Mouse (Mus musculus) monocyte, adult 5-6 weeks (primary cell): ENCODE measurements around the gene Dnm2. TPM values are rescaled to one million over a fixed set of nuclear protein-coding genes. Genes with fewer than 3 reads are reported as not detected.
"Not testable (repeated sequence)": the region's sequence is repeated elsewhere in the genome, so short reads cannot be mapped to it uniquely, and the experiment has no call there.

Experiments
- ATAC-seq: fragments of 153-309, 156-312 bp; replicated peaks from 2 replicates; pipeline ENCODE4 v1.8.0; 2017; ENCODE audit warnings: mild to moderate bottlenecking; ENCODE audit not compliant: low TSS enrichment, insufficient number of reproducible peaks, severe bottlenecking, poor library complexity, low FRiP score
- total RNA-seq: library from RNA; stranded (forward); fragments of 200-1000, 200-491, 200-594 nt; gene quantifications from 3 replicates; pipeline ENCODE4 v1.2.3, GENCODE M21; 2017

Gene Dnm2
- total RNA-seq, 1 experiment from 2014 or later: 178 TPM

DNA sequence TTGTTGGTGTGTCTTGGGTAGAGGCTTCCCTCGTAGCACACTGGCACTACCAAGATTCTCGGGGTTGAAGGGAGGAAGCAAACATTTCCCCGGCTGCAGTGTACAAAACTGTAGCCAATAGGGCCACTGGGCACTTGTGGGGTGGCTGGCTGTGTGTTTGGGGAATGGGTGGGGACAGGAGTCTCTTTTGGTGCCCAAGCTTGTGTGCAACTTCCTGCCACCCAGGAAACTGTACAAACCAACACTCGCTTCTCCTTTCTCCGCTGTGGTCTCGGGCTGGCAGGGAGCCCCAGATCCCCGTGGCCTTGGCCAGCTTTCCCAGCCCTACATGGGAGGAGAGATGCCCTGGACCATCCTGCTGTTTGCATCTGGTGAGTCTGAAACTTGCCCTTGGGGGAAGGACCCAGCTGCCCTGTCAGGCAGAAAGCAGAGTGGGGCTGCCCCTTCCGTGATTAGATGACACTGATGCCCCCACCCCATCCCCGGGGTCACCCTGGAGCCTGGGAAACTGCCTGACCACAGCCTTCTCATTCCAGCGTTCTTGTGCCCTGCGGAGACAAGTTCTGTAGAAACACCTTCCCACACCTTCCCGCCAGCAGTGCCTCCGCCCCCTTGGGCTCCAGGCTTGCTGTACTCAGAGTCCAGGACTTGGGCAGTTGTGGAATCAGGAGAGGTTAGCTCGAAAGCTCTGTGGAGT is 101.4 kb downstream of the Dnm2 start, which contains the start of gene AB124611:
Gene AB124611 (plus strand): TSS at position 240 of the 697 bp plus-strand sequence.
- ATAC-seq: peak; percentile 94

DNA sequence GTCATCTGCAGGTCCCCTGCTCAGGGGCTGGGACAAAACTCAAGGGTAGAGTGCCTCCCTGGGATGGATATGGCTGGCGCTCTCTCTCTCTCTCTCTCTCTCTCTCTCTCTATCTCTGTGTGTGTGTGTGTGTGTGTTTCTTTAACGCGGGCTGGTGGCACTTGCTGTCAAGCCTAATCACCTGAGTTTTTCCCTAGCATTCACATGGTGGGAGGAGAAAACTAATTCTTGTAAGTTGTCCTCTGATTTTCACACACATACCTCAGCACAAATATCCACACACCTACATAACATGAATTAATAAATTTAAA is 101.9 kb downstream of the Dnm2 start:
- ATAC-seq: no peak

DNA sequence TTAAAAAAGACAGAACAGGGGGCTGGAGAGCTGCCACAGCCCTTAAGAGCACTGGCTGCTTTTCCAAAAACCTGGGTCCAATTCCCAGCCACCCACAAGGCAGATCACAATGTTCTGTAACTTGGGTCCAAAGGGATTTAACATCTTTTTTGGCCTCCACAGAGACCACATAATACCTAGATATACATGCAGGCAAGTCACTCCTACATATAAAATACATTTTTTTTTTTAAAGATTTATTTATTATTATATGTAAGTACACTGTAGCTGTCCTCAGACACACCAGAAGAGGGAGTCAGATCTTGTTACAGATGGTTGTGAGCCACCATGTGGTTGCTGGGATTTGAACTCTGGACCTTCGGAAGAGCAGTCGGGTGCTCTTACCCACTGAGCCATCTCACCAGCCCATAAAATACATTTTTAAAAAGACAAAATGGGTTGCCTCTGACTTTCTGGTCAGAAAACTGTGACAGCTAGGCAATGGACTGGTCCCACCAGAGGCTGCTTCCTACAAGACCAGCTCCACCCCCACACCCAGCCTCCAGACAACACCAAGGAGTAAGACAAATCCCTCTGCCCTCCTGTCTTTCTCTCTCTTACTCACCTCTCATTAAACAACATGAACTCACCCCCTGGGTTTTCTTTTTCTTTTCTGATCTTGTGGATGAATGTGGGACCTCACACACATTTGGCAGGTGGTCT is 102.5 kb downstream of the Dnm2 start:
- ATAC-seq: no peak

DNA sequence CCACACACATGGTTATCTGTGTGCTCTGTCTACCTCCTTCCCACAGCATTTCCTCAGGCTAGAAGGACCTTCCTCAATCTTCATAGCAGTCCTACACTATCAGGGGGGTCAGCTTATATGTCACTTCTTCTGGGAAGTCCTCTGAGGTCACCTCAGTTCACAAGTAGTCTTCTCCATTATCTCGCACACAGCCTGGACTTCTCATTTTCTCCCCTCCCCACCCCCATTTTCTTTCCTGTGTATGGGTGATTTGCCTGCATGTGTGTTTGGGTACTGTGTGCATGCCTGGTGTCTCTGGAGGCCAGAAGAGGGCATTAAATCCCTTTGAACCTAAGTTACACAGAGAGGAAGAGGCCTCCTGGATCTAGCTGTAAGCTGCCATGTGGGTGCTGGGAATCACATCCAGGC is 103.2 kb downstream of the Dnm2 start:
- ATAC-seq: peak; percentile 41

DNA sequence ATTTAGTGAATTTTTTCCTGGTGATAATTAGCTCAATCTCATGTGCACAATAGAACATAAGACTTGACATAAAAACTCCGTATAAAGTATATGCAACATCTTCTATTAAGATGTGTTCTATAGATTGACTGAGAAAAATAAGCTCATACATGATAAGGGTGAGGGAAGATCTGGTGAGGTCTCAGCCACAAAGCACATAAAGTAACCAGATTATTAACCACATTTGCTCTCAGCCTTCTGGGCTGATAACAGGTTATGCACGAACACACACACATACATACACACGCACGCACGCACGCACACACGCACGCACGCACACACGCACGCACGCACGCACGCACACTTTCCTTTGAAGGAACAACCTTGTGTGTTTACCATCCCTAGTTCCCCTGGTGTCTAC is 111.8 kb downstream of the Dnm2 start:
- ATAC-seq: no peak

DNA sequence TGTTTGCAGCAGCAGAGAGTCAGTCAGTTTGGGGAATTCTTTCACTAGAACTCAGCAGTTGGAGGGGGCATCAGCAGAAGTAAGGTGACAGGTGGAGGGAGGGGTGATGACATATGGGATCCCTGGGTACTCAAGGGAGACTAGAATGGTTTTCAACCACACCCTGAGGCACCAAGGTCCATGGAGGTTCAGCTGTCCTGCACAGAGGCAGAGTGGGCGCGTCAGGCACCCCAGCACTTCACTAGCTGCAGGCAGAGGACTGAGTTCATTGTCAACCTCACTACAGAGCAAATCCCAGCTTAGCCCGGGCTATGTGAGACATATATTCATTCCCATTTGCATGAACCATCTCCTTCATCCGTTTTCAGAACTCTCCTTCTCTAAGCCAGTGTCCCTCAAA is 112.3 kb downstream of the Dnm2 start:
- ATAC-seq: no peak

DNA sequence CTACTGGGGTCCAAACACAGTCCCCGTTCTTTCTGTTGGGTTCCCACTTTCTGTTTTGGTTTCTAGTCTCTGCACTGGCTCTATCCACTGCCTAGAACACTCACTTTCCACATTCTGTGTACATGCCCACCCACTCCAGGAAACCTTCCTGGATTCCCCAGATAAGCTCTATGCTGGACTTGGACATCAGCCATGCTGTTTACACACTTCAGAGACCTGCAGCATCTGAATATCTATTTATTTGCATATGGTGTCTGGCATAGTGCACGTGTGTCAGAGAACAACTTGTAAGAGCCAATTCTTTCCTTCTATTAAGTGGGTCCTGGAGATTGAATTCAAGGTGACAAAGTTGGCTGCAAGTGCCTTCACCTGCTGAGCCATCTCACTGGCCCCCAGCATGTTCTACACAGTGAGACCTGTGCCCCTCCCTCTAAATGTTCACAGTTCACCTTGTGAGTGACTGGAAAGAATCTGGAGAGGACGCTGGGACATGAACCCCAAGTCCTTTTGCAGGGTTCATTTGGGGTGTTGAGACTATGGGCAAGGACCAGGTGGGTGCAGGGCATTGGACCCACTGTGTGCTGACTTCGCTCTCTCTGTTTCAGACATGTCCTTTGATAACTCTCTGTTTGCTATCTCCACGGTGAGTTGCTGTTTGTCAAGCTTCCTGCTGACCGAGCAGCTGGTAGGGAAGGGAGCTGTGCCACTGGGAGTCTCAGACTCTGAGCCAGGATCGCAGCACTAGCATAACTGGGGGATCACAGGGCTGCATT is 115.5 kb downstream of the Dnm2 start:
- no peak for ATAC-seq

DNA sequence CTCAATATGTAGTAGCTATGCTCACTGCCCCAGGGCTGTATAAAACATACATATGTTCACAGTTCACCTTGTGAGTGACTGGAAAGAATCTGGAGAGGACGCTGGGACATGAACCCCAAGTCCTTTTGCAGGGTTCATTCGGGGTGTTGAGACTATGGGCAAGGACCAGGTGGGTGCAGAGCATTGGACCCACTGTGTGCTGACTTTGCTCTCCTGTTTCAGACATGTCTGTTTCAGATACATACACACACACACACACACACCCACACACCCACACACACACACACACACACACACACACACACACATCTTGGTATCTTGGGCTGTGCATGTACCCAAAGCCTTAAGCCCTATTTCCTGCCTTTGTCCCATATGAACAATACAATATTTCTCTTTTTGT is 117.3 kb downstream of the Dnm2 start:
- not testable (repeated sequence) for ATAC-seq

DNA sequence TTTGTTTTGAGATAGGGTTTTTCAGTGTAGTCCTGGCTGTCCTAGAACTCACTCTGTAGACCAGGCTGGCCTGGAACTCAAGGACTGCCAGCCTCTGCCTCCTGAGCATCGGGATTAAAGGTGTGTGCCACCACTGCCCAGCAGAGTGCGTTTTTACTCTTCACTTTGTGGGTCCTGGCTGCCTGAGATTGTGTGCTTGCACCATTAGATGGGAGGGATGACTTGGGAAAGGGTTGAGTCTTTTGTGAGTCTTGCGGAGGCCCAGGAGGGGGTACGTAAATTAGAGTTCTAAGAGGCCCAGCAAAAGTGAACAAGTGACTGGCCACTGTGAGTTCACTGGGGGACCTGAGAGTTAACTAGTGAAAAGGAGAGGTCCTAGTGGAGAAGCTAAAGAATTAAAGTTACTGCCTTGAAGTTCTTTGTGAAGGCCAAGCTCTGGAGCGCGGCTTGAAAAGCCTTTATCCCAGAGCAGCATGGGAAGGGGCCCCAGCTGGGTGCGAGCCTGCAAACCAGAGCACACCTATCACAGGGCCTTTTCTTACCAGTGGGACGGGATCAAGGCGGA is 120.7 kb downstream of the Dnm2 start:
- ATAC-seq: no peak

DNA sequence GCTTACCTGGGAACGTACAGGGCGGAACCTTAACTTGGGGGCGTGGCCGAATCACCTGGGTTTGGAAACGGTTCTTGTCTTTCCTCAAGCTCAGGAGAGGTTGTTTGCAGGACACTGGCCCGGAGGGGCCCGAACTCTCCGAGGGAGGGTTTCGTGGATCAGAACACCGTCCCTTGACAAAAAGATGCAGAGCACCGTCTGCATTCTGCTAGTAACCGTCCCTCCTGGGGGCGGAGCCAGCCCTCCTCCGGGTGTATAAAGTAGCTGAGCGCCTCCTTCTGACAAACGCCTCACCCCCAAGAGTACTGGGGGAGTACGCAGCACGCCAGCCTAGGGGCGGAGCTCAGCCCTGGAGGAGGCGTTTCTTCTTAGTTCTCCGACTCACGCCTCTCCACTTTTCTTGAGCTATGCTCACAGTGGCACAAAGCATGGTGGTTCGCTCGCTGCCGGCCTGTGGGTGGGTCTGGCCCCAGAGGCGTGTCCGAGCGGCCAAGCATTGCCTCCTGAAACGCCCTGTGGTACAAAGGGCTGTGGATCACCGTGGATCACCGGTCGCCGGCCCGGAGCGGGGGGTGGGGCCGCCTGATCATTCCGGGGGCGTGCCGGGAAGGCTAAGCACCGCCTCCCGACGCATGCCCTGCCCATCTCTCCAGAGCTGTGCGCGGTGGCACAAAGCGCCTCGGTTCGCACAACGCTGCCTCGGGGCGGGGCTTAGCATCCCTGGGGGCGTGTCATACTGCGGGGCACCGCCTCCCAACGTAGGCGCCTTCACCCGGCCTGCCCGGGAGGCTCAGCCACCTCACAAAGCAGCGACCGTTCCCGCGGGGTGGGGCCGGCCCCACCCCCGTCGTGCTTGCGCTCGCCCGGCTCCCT is 121.4 kb downstream of the Dnm2 start:
- peak; percentile 90 for ATAC-seq

DNA sequence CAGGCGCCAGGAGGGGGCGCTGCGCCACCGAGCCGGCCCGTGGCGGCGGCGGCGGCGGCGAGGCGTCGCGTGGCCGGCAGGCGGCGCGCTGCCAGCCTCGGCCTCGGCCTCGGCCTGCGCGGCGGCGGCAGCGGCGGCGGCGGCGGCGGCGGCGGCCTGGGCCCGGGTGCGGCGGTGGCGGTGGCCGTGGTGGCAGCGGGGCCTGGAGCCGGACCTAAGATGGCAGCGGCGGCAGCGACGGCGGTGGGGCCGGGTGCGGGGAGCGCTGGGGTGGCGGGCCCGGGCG is 122.0 kb downstream of the Dnm2 start, which contains the start of gene Carm1:
Gene Carm1 (plus strand): TSS at position 106 of the 286 bp plus-strand sequence.
- ATAC-seq: no peak

DNA sequence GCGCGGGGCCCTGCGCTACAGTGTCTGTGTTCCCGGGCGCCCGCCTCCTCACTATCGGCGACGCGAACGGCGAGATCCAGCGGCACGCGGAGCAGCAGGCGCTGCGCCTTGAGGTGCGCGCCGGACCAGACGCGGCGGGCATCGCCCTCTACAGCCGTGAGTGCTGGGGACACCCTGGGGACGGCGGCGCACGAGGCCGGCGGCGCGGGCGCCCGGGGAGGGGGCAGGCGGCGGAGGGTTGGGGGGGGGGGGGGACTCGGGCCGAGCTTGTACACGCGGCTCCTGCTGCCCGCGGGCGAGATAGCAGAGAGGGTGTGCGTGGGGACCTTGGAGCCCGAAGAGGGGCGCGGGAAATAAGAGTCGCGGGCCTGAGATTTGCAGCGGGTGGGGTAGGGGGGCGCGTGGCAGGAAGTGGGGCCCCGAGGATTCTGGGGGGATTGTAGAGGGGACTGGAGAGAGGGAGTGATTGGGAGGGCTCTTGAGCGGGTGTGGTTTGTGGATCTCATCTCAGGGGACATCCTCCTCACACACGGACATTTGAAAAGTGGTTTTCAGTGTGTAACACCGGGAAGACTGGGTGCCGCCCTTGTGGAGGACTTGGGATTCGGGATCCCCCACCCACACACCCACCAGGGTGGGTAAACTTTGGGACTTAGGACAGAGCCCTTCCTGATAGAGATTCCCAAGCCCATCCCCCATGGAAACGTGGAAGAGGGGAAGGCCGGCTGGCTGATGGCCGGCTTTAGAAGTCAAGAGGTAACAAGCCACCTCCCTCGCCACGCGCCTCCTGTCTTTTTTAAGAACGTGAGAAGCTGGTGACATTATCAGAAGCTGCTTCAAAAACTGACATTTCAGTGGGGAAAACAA is 122.6 kb downstream of the Dnm2 start:
- ATAC-seq: 0 out of 2 replicates have a peak, but pooled peaks have one; percentile 4

DNA sequence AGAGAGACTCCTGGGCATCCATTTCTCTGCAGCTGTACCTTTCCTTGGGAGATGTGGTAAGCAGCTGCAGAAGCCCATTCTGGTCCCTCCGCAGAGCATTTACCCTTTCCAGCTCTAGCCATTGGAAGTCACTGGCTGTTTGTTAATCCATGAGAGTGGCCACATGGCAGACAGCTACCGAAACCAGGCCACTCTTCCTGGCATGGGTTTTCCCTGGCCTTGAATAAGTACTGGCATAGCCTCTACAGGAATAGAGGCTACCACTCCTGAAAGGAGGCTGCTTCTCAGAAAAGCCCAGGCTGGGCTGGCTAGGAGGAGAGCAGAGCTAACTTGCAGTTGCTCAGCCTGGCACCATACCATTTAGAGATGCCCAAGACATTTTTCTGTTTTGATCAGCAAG is 126.3 kb downstream of the Dnm2 start:
- no peak for ATAC-seq

DNA sequence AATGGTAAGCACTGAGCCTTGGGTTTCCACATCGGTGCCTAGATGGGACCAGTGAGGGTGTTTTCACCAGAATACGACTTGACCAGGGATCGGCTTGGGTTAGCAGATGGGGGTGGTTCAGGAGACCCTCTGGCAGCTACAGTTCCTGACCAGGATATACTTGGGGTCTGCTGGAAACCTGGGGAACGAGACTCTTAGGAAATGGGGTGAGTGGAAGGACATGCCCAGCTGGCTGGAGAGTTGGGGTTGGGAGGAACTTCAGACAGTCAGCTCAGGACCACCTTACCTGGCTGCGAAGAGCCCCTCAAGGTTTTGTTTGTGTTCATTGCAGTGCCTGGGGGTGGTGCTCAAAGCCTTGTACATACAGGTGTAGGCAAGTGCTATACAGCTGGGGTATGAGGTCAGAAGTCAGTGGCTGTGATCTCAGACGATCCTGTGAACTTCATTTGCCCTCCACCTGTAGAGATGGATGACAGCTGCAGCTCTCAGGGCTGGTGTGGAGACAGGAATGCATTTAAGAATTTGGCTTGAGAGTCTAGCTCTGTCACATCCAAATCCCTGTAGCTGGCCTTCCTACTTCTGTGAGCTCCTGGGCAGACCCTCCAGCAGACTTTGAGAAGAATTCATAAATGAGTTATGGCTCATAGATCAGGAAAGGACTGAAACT is 129.0 kb downstream of the Dnm2 start:
- no peak for ATAC-seq

DNA sequence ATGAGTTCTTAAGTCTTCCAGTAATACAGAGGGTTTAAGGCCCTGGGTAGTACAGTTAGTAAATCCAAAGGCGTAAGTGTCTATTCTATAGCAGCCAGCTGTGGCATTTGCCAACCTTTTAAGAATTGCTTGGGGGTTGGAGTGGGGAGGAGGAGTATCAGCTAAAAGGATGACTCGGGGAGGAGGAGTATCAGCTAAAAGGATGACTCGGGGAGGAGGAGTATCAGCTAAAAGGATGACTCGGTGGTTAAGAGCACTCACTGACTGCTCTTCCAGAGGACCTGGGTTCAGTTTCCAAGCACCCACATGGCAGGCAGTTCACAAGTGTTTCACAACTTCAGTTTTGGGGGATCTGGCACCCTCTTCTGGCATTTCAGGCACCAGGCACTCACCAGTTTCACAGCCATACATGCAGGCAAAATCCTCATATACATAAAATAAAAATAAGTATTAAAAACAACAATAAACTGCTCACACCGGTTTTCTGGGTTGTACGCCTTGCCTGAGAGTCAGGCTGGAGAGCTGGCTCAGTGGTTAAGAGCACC is 130.6 kb downstream of the Dnm2 start:
- ATAC-seq: no peak

DNA sequence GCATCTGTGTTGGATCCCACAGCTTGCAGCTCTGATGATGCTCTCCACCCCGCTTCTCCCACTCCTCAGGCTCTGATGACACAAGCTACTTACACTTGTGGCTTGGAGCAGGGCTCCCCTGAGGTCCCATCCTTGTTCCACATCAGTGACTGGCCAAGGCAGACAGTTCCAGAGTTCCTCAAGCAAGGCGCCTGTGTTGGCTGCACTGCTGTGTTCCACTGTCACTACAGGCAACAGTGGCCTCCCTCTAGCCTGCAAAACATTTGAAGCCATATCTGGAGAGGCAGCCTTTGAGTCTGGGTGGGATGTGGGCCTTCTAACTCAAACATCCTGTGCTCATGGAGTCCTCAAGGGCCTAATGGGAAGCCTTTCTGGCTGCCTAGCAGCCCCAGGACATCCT is 132.3 kb downstream of the Dnm2 start:
- no peak for ATAC-seq
